Mouse (Mus musculus) hindbrain, embryonic 12.5 days (tissue): Measurements from ENCODE around the gene Gsx1. TPM values are rescaled to one million over a fixed set of nuclear protein-coding genes. Genes with fewer than 3 reads are reported as not detected.
A peak's percentile ranks its signal among the peaks of the same experiment; 100 is the strongest.

Experiments used
- ATAC-seq: fragments of 200-750 bp; cut with Nextera tagmentation; 2 replicates; pipeline ENCODE4 v1.8.0; 2017; ENCODE audit warnings: moderate TSS enrichment; ENCODE audit not compliant: low FRiP score
- H3K27ac ChIP-seq: fragments of 300-500 bp; sonication (generic); 2 replicates; pipeline ENCODE4 v1.5.1; 2016; ENCODE audit warnings: mild to moderate bottlenecking
- H3K27me3 ChIP-seq: fragments of 300-500 bp; sonication (generic); 2 replicates; pipeline ENCODE4 v1.6.1; 2016; ENCODE audit warnings: mild to moderate bottlenecking
- H3K36me3 ChIP-seq: fragments of 300-500 bp; sonication (generic); 2 replicates; pipeline ENCODE4 v1.6.1; 2016; ENCODE audit warnings: mild to moderate bottlenecking
- H3K4me1 ChIP-seq: fragments of 300-500 bp; sonication (generic); 2 replicates; pipeline ENCODE4 v1.6.1; 2016
- H3K4me2 ChIP-seq: fragments of 300-500 bp; sonication (generic); replicated peaks from 2 replicates; pipeline ENCODE4 v1.6.1; 2016; ENCODE audit warnings: mild to moderate bottlenecking
- H3K4me3 ChIP-seq: fragments of 300-500 bp; sonication (generic); 2 replicates; pipeline ENCODE4 v1.5.1; 2016; ENCODE audit warnings: mild to moderate bottlenecking
- H3K9ac ChIP-seq: fragments of 300-500 bp; sonication (generic); 2 replicates; pipeline ENCODE4 v1.6.1; 2016; ENCODE audit warnings: mild to moderate bottlenecking, moderate library complexity
- H3K9me3 ChIP-seq: fragments of 300-500 bp; sonication (generic); replicated peaks from 2 replicates; pipeline ENCODE4 v1.6.1; 2016; ENCODE audit warnings: mild to moderate bottlenecking
- WGBS: fragments of 180-500 bp; shearing (Covaris S2); methylation state at CpG from one replicate; pipeline ENCODE4 v1.1.7; 2016; 5-methylcytosine and 5-hydroxymethylcytosine counted together
- polyA plus RNA-seq: library from polyadenylated mRNA; unstranded; fragments of >200 nt; fragmentation: Nextera tagmentation; extraction: Ambion mirVana; gene quantifications from 2 replicates; pipeline ENCODE4 v1.2.1, GENCODE M21; 2016

The Gsx1 gene
- polyA plus RNA-seq, 1 experiment from 2014 or later: 9.3 TPM

GRCm38 (mm10) chr5:147227354-147228112 lies 39.0 kb downstream of the Gsx1 start:
- H3K4me1 ChIP-seq: peaks cover 12% of the 10 kb centered on the region
- 18% methylated on average over 25 of the region's 25 CpGs for WGBS
- H3K9ac ChIP-seq: no peak overlapping the region
- peak overlapping the region; percentile 32 for H3K4me2 ChIP-seq
- no peaks in the 10 kb centered on the region for H3K36me3 ChIP-seq
- no peaks in the 10 kb centered on the region for H3K9me3 ChIP-seq
- peaks cover 57% of the 10 kb centered on the region for H3K27me3 ChIP-seq
- no peak overlapping the region for H3K27ac ChIP-seq
- peak; percentile 75 for ATAC-seq
- H3K4me3 ChIP-seq: no peak overlapping the region

GRCm38 (mm10) chr5:147235406-147236309 lies 47.2 kb downstream of the Gsx1 start:
- no peak overlapping the region for H3K9ac ChIP-seq

More at GRCm38 (mm10) chr5:147235406-147236309, 47.2 kb downstream of the Gsx1 start:
- Histone ChIP-seq H3K4me1 (no peaks in the 10 kb centered on the region), H3K36me3 (no peaks in the 10 kb centered on the region), H3K27ac (no peak overlapping the region), H3K9me3 (no peaks in the 10 kb centered on the region), H3K4me2 (no peak overlapping the region), H3K4me3 (no peak overlapping the region), H3K27me3 (no peaks in the 10 kb centered on the region; the same call in 1 of the 2 replicates)
- WGBS: 65% methylated on average over 21 of the region's 21 CpGs
- ATAC-seq: no peak

Other genes with a start within 250 kb of the Gsx1 start
- gene Gtf3a, start 240.0 kb upstream of the Gsx1 start, polyA plus RNA-seq: 89.1 and 97.1 TPM in 2 replicates
- 23.5 and 24.6 TPM in 2 replicates for gene Mtif3, start 224.9 kb upstream of the Gsx1 start, polyA plus RNA-seq
- gene Lnx2, start 112.1 kb upstream of the Gsx1 start, polyA plus RNA-seq: 8.8 and 9.4 TPM in 2 replicates
- 95.1 and 98.0 TPM in 2 replicates for gene Polr1d, start 111.6 kb upstream of the Gsx1 start, polyA plus RNA-seq
- gene Pdx1, start 81.3 kb downstream of the Gsx1 start, polyA plus RNA-seq: not detected in 2 replicates
- gene Cdx2, start 118.6 kb downstream of the Gsx1 start, polyA plus RNA-seq: not detected in 2 replicates
- gene Urad, start 133.7 kb downstream of the Gsx1 start, polyA plus RNA-seq: not detected in 2 replicates
- 0.13 and 0.14 TPM in 2 replicates for gene Flt3, start 211.8 kb downstream of the Gsx1 start, polyA plus RNA-seq
- 56.4 and 60.9 TPM in 2 replicates for gene Pan3, start 241.5 kb downstream of the Gsx1 start, polyA plus RNA-seq